Mouse (Mus musculus) liver, embryonic 11.5 days (tissue): ENCODE results near the gene Stt3b. TPM values are rescaled to one million over a fixed set of nuclear protein-coding genes. Genes with fewer than 3 reads are reported as not detected.

Source experiments
- ATAC-seq: fragments of 200-750 bp; cut with Nextera tagmentation; replicated peaks from 2 replicates; pipeline ENCODE4 v1.8.0; 2017; ENCODE audit warnings: moderate number of reproducible peaks, mild to moderate bottlenecking, moderate TSS enrichment, moderate library complexity; ENCODE audit not compliant: low FRiP score
- DNase-seq: peaks from one replicate; pipeline ENCODE4 v3.0.0-alpha.2; 2017; ENCODE audit warnings: low spot score
- H3K27ac ChIP-seq: fragments of 300-500 bp; sonication (generic); 2 replicates; pipeline ENCODE4 v1.5.1; 2014; ENCODE audit warnings: mild to moderate bottlenecking, low read depth, low read length, control low read depth
- H3K27me3 ChIP-seq: fragments of 300-500 bp; sonication (generic); replicated peaks from 2 replicates; pipeline ENCODE4 v1.6.1; 2014; ENCODE audit warnings: low read length, mixed read lengths; ENCODE audit not compliant: control insufficient read depth, insufficient read depth
- H3K36me3 ChIP-seq: fragments of 300-500 bp; sonication (generic); 2 replicates; pipeline ENCODE4 v1.6.1; 2014; ENCODE audit warnings: mild to moderate bottlenecking, low read length, moderate library complexity, mixed read lengths; ENCODE audit not compliant: control insufficient read depth, insufficient read depth
- H3K4me1 ChIP-seq: fragments of 300-500 bp; sonication (generic); replicated peaks from 2 replicates; pipeline ENCODE4 v1.6.1; 2014; ENCODE audit warnings: low read length, mixed read lengths; ENCODE audit not compliant: control insufficient read depth, insufficient read depth
- H3K4me2 ChIP-seq: fragments of 300-500 bp; sonication (generic); 2 replicates; pipeline ENCODE4 v1.6.1; 2014; ENCODE audit warnings: mild to moderate bottlenecking, control low read depth, moderate library complexity
- H3K4me3 ChIP-seq: fragments of 300-500 bp; sonication (generic); 2 replicates; pipeline ENCODE4 v1.5.1; 2014; ENCODE audit warnings: low read depth, low read length, control low read depth
- H3K9ac ChIP-seq: fragments of 300-500 bp; sonication (generic); 2 replicates; pipeline ENCODE4 v1.6.1; 2014; ENCODE audit warnings: low read depth, low read length, control low read depth
- H3K9me3 ChIP-seq: fragments of 300-500 bp; sonication (generic); 2 replicates; pipeline ENCODE4 v1.6.1; 2016; ENCODE audit warnings: low read length, inconsistent platforms, mixed read lengths; ENCODE audit not compliant: control insufficient read depth
- WGBS: fragments of 180-500 bp; shearing (Covaris S2); extraction: QIAGEN DNeasy Blood & Tissue Kit; methylation state at CpG from one replicate; pipeline ENCODE4 v1.1.7; 2014; 5-methylcytosine and 5-hydroxymethylcytosine counted together
- polyA plus RNA-seq: library from polyadenylated mRNA; unstranded; fragments of >200 nt; fragmentation: Nextera tagmentation; extraction: Ambion mirVana; gene quantifications from 2 replicates; pipeline ENCODE4 v1.2.1, GENCODE M21; 2014

The Stt3b gene
- polyA plus RNA-seq, 1 experiment from 2014 or later: 113 TPM

DNA sequence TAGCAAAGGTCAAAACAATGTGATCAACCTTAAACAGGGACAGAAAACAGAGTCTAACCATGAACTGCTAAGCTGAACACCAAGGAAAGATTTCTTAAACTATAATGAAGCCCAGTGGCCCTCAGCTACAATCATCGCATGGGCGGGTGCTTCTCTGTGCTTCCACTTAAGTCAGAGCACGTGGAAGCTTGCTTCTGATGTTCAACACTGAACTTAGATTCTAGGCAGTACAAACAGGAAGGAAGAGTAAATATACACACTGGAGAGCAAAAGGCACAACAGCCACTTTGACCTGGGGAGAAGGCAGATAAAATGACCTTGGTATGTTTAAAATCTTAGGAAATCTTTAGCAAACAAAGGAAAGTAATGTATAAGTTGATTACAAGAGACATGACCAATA is 38.7 kb downstream of the Stt3b start:
- 67% methylated on average over 3 of the region's 3 CpGs for WGBS
- ATAC-seq: no peak
- H3K4me1 ChIP-seq: no peaks in the 10 kb centered on the region
- no peak overlapping the region for H3K4me3 ChIP-seq
- no peak overlapping the region for H3K9ac ChIP-seq
- H3K4me2 ChIP-seq: no peak overlapping the region
- no peaks in the 10 kb centered on the region for H3K27me3 ChIP-seq
- H3K9me3 ChIP-seq: no peaks in the 10 kb centered on the region
- no peak for DNase-seq
- H3K27ac ChIP-seq: no peak overlapping the region
- peaks cover 8% of the 10 kb centered on the region; the same call in 1 of the 2 replicates for H3K36me3 ChIP-seq

DNA sequence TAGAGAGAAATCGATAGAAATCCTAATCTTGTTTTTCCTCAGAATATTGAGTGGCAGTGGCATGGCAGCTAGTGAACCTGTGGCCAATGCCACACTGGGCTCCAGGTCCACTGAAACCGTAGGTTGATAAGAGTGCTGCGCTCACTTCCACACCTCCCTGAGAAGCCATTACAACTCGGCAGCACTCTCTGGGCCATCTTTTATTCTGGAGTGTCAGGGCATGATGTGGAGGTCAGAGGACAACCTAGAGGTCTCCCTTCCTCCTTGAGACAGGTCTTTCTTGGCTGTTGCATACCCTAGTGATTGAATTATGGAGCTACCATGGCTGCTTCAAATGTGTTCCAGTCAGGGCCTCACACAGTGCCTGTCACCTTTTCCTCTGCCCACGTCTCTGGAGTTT is 48.3 kb downstream of the Stt3b start:
- Histone ChIP-seq H3K9me3 (no peaks in the 10 kb centered on the region), H3K27me3 (no peaks in the 10 kb centered on the region), H3K36me3 (peaks cover 13% of the 10 kb centered on the region), H3K9ac (no peak overlapping the region), H3K4me1 (peaks cover 8% of the 10 kb centered on the region), H3K4me2 (no peak overlapping the region), H3K4me3 (no peak overlapping the region), H3K27ac (no peak overlapping the region; the same call in 1 of the 2 replicates)
- WGBS: 77% methylated on average over 5 of the region's 5 CpGs
- ATAC-seq (no peak), DNase-seq (no peak)

DNA sequence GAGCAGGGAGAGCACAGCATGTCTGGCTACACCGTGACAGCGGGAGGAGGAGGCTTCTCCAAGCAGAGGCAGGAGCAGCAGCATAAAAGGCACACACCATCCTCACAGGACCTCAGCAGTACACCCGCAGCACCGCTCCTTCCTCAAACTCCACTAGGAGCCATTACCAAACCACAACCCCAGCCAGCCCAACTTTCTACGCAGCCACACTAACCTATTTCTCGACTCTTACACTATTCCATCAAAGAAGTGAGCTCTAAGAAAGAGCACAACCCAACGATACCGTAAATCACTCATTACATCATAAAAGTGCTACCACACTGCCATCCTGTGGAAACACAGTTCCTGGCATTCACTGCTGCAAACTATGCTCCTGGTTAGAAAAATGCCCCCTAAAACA is 48.8 kb downstream of the Stt3b start:
- Histone ChIP-seq H3K4me1 (peaks cover 8% of the 10 kb centered on the region), H3K4me2 (no peak overlapping the region), H3K27me3 (no peaks in the 10 kb centered on the region), H3K9ac (no peak overlapping the region), H3K27ac (no peak overlapping the region), H3K36me3 (peaks cover 17% of the 10 kb centered on the region), H3K4me3 (no peak overlapping the region), H3K9me3 (no peaks in the 10 kb centered on the region)
- no peak for DNase-seq
- ATAC-seq: no peak
- WGBS: 77% methylated on average over 8 of the region's 8 CpGs

- 63% methylated on average over 7 of the region's 7 CpGs for WGBS
- H3K36me3 ChIP-seq: peaks cover 18% of the 10 kb centered on the region
Measured at GRCm38 (mm10) chr9:115260464-115260863, 49.8 kb downstream of the Stt3b start.

DNA sequence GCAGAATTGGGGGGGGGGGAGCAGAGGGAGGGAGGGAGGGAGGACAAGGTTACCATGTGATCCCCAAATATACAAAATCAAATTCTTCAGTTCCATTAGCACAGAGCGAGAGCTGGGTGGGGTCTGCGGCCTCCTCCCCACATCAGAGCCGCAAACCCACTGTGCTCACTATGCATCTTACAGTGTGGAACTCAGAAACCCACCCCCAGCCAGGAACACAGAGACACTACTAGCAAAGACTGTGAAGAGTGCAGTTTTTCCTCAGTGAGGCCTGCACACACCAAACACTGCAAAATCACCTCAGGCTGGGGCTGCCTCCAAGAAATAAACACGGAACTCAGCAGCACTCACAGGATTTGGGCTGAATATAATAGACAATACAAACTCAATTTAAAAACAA is 50.4 kb downstream of the Stt3b start:
- DNase-seq: no peak
- no peak for ATAC-seq
- Histone ChIP-seq H3K27me3 (no peaks in the 10 kb centered on the region), H3K9me3 (no peaks in the 10 kb centered on the region), H3K4me1 (peaks cover 8% of the 10 kb centered on the region), H3K36me3 (peaks cover 21% of the 10 kb centered on the region), H3K4me2 (no peak overlapping the region), H3K27ac (no peak overlapping the region), H3K9ac (no peak overlapping the region), H3K4me3 (no peak overlapping the region)
- WGBS: 87% methylated on average over 4 of the region's 4 CpGs

More at GRCm38 (mm10) chr9:115260464-115260863, 49.8 kb downstream of the Stt3b start:
- no peak overlapping the region for H3K27ac ChIP-seq
- no peak overlapping the region for H3K4me3 ChIP-seq
- H3K4me2 ChIP-seq: no peak overlapping the region
- ATAC-seq (peak; percentile 72), DNase-seq (no peak)
- H3K4me1 ChIP-seq: peaks cover 8% of the 10 kb centered on the region
- H3K9ac ChIP-seq: no peak overlapping the region
- no peaks in the 10 kb centered on the region for H3K27me3 ChIP-seq
- H3K9me3 ChIP-seq: no peaks in the 10 kb centered on the region

- Histone ChIP-seq H3K36me3 (peaks cover 27% of the 10 kb centered on the region), H3K9ac (no peak overlapping the region), H3K27ac (no peak overlapping the region), H3K4me2 (no peak overlapping the region), H3K27me3 (no peaks in the 10 kb centered on the region), H3K9me3 (no peaks in the 10 kb centered on the region), H3K4me3 (no peak overlapping the region), H3K4me1 (peaks cover 8% of the 10 kb centered on the region)
- ATAC-seq (no peak), DNase-seq (no peak)
- WGBS: 73% methylated on average over 6 of the region's 6 CpGs
Measured at GRCm38 (mm10) chr9:115257733-115258286, 52.4 kb downstream of the Stt3b start.

DNA sequence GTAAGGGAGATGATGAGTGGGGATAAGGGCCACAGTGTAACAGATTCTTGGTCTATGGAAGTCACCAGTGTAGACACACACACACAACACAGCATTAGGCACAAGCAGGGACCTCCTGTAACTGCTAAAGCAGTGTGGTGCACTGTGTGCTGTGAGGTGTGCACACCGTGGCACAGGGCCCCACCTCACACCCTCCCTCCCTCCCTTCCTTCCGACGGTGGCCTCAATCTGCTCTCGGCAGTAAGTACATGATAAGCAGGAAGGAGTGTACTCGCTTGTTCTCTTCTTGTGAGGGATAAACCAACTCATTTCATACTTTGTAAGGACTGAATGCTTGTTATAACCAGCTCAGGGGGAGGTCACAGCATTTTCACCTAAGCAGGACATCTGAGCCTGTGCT is 61.1 kb downstream of the Stt3b start:
- WGBS: 29% methylated on average over 5 of the region's 5 CpGs
- Histone ChIP-seq H3K27ac (no peak overlapping the region), H3K4me3 (no peak overlapping the region), H3K27me3 (no peaks in the 10 kb centered on the region), H3K9ac (no peak overlapping the region), H3K9me3 (no peaks in the 10 kb centered on the region), H3K36me3 (peaks cover 47% of the 10 kb centered on the region), H3K4me2 (no peak overlapping the region; the same call in 1 of the 2 replicates), H3K4me1 (peaks cover 17% of the 10 kb centered on the region)
- DNase-seq (no peak), ATAC-seq (peak; percentile 89)

DNA sequence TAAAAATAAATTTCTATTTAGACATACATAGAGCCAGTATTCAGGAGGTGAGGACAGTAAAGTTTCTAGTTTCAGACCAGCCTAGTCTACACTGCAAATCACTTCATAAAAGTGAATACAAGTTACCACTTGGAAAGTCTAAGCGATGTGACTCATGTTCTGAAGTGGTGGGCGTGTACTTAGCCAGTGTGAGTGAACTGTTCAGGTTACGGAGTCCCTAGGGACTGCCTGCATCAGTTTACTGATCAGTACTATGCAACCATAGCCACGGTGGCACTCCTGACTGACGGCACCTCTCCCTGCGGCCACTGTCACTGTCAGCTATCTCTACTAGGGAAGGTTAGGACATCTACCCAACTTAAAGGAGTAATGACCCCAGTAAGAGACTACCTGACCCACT is 65.1 kb downstream of the Stt3b start:
- Histone ChIP-seq H3K9ac (no peak overlapping the region), H3K27ac (no peak overlapping the region), H3K9me3 (no peaks in the 10 kb centered on the region), H3K36me3 (peaks cover 49% of the 10 kb centered on the region), H3K4me2 (no peak overlapping the region), H3K27me3 (no peaks in the 10 kb centered on the region), H3K4me3 (no peak overlapping the region), H3K4me1 (peaks cover 11% of the 10 kb centered on the region)
- ATAC-seq (no peak), DNase-seq (no peak)
- 90% methylated on average over 6 of the region's 6 CpGs for WGBS

DNA sequence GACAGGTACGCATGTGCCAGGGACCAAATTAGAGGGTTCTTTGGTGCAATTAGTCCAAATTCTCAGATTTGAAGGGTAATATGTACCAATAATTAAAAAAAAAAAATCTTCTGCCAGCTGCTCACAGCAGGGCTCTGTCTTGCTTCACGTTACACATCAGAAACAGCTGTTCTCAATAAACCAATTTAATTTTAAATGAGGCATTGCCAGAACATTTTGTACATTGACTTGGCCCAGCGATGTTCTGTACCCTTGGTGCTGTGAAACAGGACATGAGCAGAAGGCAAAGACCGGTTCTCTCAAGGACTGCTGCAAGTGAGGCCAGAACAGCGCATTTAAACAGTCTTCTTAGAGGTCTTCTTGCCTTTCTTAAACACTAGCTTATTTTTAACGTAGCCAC is 66.6 kb downstream of the Stt3b start:
- Histone ChIP-seq H3K9ac (no peak overlapping the region), H3K4me2 (no peak overlapping the region), H3K4me1 (no peaks in the 10 kb centered on the region), H3K9me3 (no peaks in the 10 kb centered on the region), H3K27me3 (no peaks in the 10 kb centered on the region), H3K36me3 (peaks cover 45% of the 10 kb centered on the region), H3K27ac (no peak overlapping the region), H3K4me3 (no peak overlapping the region)
- ATAC-seq (no peak), DNase-seq (no peak)
- WGBS: 85% methylated on average over 6 of the region's 6 CpGs
